Mouse (Mus musculus): ENCODE measurements at regions not wholly inside any gene's neighbourhood (a gene's known extent, or its start where the extent isn't known, plus 50 kb on each side); places are given as distances from the start of the nearest gene placed in this dataset.

- DNase-seq (ENCODE audit: low read depth, low spot score) = no peak
- H3K79me2 ChIP-seq (ENCODE audit: control insufficient read depth, insufficient read depth, low read length, poor library complexity) = no peaks in the 10 kb centered on the region
- no peak for TF ChIP-seq KAT2A (conservative IDR thresholded peaks at IDR 0.05; ENCODE audit: low read depth, low read length)
- TF ChIP-seq ZKSCAN1 (IDR thresholded peaks at IDR 0.05; ENCODE audit: low read depth, low read length) = no peak
- no peak for TF ChIP-seq POLR2AphosphoS5 (IDR thresholded peaks at IDR 0.05; ENCODE audit: borderline replicate concordance, low read depth, low read length)
- no peak for TF ChIP-seq JUND (IDR thresholded peaks at IDR 0.05; ENCODE audit: low read depth, low read length)
- TF ChIP-seq RAD21 (IDR thresholded peaks at IDR 0.05; ENCODE audit: low read depth, low read length) = no peak
- TF ChIP-seq MEF2A (IDR thresholded peaks at IDR 0.05; ENCODE audit: extremely low read depth, insufficient replicate concordance, low read depth, low read length, poor library complexity, severe bottlenecking) = no peak
- TF ChIP-seq MAFK (IDR thresholded peaks at IDR 0.05; ENCODE audit: borderline replicate concordance, low read depth, low read length) = no peak
- no peak for TF ChIP-seq USF2 (IDR thresholded peaks at IDR 0.05; ENCODE audit: borderline replicate concordance in 1 of 2, insufficient read depth in 1 of 2, low read depth in 1 of 2, low read length in 2 of 2)
- TF ChIP-seq POLR2AphosphoS2 (IDR thresholded peaks at IDR 0.05; ENCODE audit: low read length) = no peak
- no peak for TF ChIP-seq TBP (IDR thresholded peaks at IDR 0.05; ENCODE audit: low read depth, low read length)
- TF ChIP-seq POLR2A (IDR thresholded peaks at IDR 0.05; ENCODE audit: control insufficient read depth in 1 of 2, insufficient read depth in 1 of 2, low read depth in 1 of 2, low read length in 2 of 2, poor library complexity in 1 of 2) = no peak
- no peak for TF ChIP-seq NELFE (IDR thresholded peaks at IDR 0.05; ENCODE audit: low read depth, low read length)
- no peak for TF ChIP-seq EP300 (IDR thresholded peaks at IDR 0.05; ENCODE audit: low read depth in 1 of 2, low read length in 2 of 2)
- no peak for TF ChIP-seq ZNF384 (IDR thresholded peaks at IDR 0.05; ENCODE audit: low read depth, low read length)
- TF ChIP-seq UBTF (IDR thresholded peaks at IDR 0.05; ENCODE audit: borderline replicate concordance, insufficient read depth, low read depth, low read length) = no peak
- TF ChIP-seq MYC (IDR thresholded peaks at IDR 0.05; ENCODE audit: low read depth, low read length) = no peak
- TF ChIP-seq HCFC1 (IDR thresholded peaks at IDR 0.05; ENCODE audit: low read depth, low read length) = no peak
- no peak for TF ChIP-seq TAL1 (IDR thresholded peaks at IDR 0.05; ENCODE audit: low read length)
- no peak for TF ChIP-seq GABPA (IDR thresholded peaks at IDR 0.05; ENCODE audit: low read depth, low read length)
- TF ChIP-seq MAX (IDR thresholded peaks at IDR 0.05; ENCODE audit: low read length) = no peak
- no peak overlapping the region for H3K9ac ChIP-seq (ENCODE audit: control insufficient read depth, low read depth, low read length, poor library complexity, severe bottlenecking)
- no peak overlapping the region for H3K27ac ChIP-seq (ENCODE audit: control insufficient read depth, low read depth, low read length)
- H3K4me1 ChIP-seq (ENCODE audit: control insufficient read depth in 1 of 2, insufficient read depth in 2 of 2, low read length in 2 of 2) = no peaks in the 10 kb centered on the region
- H3K36me3 ChIP-seq (ENCODE audit: control insufficient read depth in 1 of 2, insufficient read depth in 2 of 2, low read length in 2 of 2) = no peaks in the 10 kb centered on the region
- H3K9me3 ChIP-seq (replicated peaks; ENCODE audit: insufficient read depth, low read length) = no peaks in the 10 kb centered on the region
- H3K4me3 ChIP-seq (ENCODE audit: control insufficient read depth in 1 of 2, insufficient read depth in 1 of 2, low read depth in 2 of 2, low read length in 2 of 2) = no peak overlapping the region
- H3K27me3 ChIP-seq (ENCODE audit: control insufficient read depth in 1 of 2, insufficient read depth in 2 of 2, low read length in 2 of 2) = no peaks in the 10 kb centered on the region
These were observed 294.0 kb downstream of the Mtx2 start for GRCm38 (mm10) chr2:75119599-75119998.

Data from MEL (cell line).